Mouse (Mus musculus) frontal cortex, postnatal 14 days (tissue): ENCODE measurements around the gene Mdc1.
A peak's percentile ranks its signal among the peaks of the same experiment; 100 is the strongest.
"Not testable (repeated sequence)": the region's sequence is repeated elsewhere in the genome, so short reads cannot be mapped to it uniquely, and the experiment has no call there.

Source experiments
- DNase-seq, 2 experiments: peaks; one replicate each; pipeline ENCODE4 v3.0.0; 2022; ENCODE audit warnings: low spot score in 2 of 2

The Mdc1 gene

GRCm38 (mm10) chr17:35822564-35822963 lies 18.8 kb upstream of the Mdc1 start:
- no peak for DNase-seq

- peak; percentile 59 to 65 for DNase-seq
These were observed 18.1 kb upstream of the Mdc1 start, which contains the start of gene Flot1 for GRCm38 (mm10) chr17:35822964-35823937. Gene Flot1, plus strand, starts transcription at chr17:35823230.

DNA sequence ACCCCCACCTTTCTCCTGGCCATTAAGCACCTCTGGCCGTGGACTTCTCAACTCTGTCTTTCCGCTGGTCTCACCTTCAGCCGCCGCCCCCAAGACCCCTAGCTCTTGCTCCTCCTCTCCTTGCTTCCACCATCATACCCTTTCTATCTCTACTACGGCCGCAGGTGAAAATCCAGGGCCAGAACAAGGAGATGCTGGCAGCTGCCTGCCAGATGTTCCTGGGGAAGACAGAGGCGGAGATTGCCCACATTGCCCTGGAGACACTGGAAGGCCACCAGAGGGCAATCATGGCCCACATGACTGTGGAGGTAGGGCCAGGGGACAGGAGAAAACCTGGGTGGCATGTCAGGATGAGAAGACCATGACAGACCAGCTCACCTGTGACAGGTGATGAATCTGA lies 16.9 kb upstream of the Mdc1 start:
- DNase-seq = no peak

- no peak for DNase-seq
These were observed 16.0 kb upstream of the Mdc1 start for GRCm38 (mm10) chr17:35825109-35825850.

GRCm38 (mm10) chr17:35829737-35830136 lies 11.6 kb upstream of the Mdc1 start:
- peak; percentile 69 to 79 for DNase-seq

DNA sequence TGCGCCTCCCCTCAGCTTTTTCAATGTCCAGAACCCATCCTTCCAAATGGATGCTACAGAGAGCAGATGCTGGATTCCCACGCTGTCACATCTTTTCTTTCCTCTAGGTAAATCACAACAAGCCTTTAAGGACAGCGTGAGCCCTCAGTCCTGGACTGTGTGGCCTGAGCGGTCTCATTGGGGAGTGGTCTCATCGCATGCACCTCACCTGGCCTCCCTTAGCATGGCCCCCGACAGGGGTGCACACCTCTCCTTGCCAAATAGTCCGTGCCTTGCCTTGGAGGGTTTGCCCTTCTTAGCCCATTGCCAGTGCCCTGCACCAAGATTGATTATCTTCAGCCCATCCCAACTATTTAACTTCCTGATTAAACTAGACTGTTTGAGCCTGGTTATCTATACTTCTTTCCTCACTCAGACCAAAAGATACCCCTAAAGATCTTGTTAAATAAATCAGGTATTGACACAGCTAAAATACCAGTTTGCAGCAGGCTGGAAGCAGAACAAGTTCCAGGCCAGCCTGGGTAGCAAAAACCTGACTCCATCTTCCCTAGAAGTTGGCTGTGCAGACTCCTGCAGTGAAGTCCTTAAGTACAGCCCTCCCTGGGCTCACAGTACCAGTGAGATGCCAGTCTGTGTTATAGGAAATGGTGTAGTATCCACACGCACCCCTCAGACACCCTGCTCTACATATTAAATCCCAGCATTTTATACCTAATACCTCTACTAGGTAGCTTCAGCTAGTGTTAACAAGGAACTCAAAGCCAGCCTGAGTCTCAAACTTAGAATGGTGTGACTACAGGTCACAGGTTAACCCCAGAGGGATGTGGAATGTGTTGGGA lies 8.7 kb upstream of the Mdc1 start:
- DNase-seq = no peak

- no peak for DNase-seq
These were observed 8.0 kb upstream of the Mdc1 start for GRCm38 (mm10) chr17:35833239-35833751.

DNA sequence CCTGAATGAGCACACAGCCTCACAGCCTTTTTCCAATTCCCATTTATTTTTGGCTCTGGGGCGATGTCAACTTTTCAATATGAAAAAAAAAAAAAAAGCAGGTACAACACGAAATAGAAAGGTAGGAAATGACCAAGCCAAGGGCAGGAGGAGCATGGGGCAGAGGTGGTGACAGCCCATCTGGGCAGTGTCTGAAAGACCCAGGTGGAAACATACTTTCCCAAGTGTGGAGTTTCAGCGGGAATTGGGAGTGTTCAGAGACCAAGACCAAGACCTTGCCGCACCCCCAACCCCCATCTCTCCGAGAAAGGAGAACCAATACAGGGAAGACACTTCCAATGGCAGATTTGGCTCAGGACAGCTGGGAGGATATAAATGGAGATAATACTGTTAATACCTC lies 7.4 kb upstream of the Mdc1 start:
- no peak for DNase-seq

DNA sequence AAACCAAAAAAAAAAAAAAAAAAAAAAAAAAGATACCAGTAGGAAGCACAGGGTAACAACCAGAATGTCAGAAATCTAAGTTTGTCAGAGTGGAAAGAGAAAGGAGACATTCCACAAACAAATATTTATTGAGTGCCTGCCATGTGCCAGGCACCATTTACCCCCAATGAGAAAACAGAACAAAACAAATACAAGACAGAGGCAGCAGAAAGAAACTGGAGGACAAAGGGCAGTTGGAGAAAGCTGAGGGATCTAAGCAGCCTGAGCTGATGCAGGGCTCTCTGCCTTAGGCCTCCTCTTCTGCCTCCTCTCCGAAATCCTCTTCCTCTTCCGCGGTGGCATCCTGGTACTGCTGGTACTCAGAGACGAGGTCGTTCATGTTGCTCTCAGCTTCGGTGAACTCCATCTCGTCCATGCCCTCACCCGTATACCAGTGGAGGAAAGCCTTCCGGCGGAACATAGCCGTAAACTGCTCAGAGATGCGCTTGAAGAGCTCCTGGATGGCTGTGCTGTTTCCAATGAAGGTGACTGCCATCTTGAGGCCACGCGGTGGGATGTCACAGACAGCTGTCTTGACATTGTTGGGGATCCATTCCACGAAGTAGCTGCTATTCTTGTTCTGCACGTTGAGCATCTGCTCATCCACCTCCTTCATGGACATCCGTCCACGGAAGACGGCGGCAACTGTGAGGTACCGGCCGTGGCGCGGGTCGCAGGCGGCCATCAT lies 6.5 kb upstream of the Mdc1 start:
- peak in 1 of 2 experiments; percentile 34 for DNase-seq

- no peak for DNase-seq
These were observed 5.7 kb upstream of the Mdc1 start for GRCm38 (mm10) chr17:35835424-35836140.

DNA sequence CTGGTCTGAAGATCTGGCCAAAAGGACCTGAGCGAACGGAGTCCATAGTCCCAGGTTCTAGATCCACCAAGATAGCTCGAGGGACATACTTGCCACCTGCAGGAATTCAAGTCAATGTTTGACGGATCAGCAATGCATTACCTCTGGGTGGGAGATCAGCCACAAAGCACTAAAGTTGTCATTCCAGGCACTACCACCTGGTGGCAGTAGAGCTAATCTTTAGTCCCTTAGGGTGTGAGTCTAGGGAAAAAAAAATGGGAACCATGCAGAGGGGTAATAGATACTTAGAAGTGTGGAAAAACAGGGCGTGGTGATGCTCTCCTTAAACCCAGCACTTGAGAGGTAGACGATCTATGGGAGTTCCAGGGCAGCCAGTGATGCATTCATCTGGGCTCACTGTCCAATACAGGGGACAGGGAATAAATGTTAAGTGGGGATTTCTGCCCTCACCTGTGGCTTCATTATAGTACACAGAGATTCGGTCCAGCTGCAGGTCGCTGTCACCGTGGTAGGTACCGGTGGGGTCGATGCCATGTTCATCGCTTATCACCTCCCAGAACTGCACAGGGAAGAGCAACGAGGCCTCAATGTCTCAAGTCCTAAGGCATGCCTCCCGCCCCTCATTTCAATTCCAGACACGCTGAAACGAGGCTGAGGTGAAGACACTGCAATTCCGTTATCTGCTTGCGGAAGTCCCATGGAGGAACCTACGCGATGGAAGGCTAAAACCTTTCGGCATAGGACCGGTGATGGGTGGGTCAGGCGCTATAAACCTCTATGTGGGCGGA lies 4.9 kb upstream of the Mdc1 start:
- peak; percentile 81 to 88 for DNase-seq

- DNase-seq = peak; percentile 76 to 83
These were observed 4.3 kb upstream of the Mdc1 start for GRCm38 (mm10) chr17:35836991-35837422.

DNA sequence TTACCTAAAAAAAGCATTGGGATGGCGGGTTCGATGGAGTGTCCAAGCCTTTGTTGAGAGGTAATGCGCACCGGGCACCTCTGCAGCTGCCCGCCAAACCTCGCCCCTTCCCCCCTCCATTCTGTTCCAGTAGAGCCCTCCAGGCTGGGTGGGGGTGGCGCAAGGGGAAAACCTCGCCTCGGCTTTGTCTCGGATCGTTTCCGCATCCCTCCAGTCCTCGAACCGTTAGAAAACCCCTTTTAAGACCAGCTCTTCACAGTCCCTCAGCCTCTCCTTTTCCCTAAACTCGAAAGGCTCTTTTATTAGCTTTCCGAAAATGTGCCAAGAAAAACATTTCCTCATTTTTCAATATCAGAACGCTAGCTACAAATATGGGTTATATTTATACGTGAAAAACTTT lies 3.8 kb upstream of the Mdc1 start:
- peak in 1 of 2 experiments; percentile 32 for DNase-seq

GRCm38 (mm10) chr17:35838122-35838544 lies 3.2 kb upstream of the Mdc1 start, which contains the start of gene Tubb5:
Gene Tubb5, minus strand, starts transcription at chr17:35838306.
- peak; percentile 93 to 96 for DNase-seq

GRCm38 (mm10) chr17:35838570-35838969 lies 2.7 kb upstream of the Mdc1 start:
- no peak for DNase-seq

DNA sequence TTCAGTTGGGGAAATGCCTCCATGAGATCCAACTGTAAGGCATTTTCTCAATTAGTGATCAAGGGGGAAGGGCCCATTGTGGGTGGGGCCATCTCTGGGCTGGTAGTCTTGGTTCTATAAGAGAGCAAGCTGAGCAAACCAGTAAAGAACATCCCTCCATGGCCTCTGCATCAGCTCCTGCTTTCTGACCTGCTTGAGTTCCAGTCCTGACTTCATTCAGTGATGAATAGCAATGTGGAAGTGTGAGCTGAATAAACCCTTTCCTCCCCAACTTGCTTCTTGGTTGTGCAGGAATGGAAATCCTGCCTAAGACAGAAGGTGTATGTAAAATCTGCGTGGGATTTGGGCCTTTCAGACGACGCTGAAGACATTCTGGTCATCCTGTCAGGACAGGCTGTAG lies 2.3 kb upstream of the Mdc1 start:
- DNase-seq = not testable (repeated sequence)

DNA sequence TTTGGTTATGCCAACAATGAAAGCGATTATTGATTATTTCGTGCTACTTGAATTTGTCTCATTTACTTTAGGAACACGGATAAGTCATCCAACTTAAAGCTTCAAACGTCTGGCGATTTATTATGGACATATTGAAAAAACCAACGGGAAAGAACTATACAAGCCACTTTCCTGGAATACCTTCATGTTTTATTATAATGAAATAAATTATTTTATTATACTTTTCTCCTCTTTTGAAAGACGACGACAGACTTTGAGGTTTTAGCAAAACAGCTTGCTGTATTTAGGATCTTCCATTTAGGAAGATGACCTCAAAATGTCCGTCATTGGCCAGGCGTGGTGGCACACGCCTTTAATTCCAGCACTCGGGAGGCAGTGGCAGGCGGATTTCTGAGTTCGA lies 754 bp upstream of the Mdc1 start:
- DNase-seq = no peak

GRCm38 (mm10) chr17:35842006-35842405 lies 691 bp downstream of the Mdc1 start:
- DNase-seq = no peak

GRCm38 (mm10) chr17:35843514-35843913 lies 2.2 kb downstream of the Mdc1 start:
- DNase-seq = no peak
